Mouse (Mus musculus): ENCODE measurements around the gene 1700122O11Rik.

Gene 1700122O11Rik

GRCm38 (mm10) chr17:48027677-48028076 lies 10.4 kb downstream of the 1700122O11Rik start:
- DNase-seq (ENCODE audit: low read depth), result no peak

- no peak for DNase-seq (ENCODE audit: low read depth)
Observed at GRCm38 (mm10) chr17:48027019-48027418, 11.1 kb downstream of the 1700122O11Rik start.

- no peak for DNase-seq (ENCODE audit: low read depth)
Observed at GRCm38 (mm10) chr17:48024045-48024444, 14.0 kb downstream of the 1700122O11Rik start.

- DNase-seq (ENCODE audit: low read depth), result no peak
Observed at GRCm38 (mm10) chr17:48019585-48019984, 18.5 kb downstream of the 1700122O11Rik start.

GRCm38 (mm10) chr17:48016566-48016965 lies 21.5 kb downstream of the 1700122O11Rik start:
- DNase-seq (ENCODE audit: low read depth), result no peak

- no peak for DNase-seq (ENCODE audit: low read depth)
Observed at GRCm38 (mm10) chr17:48012561-48012960, 25.5 kb downstream of the 1700122O11Rik start.

- no peak for DNase-seq (ENCODE audit: low read depth)
Observed at GRCm38 (mm10) chr17:48011105-48011504, 27.0 kb downstream of the 1700122O11Rik start.

- DNase-seq (ENCODE audit: low read depth), result no peak
Observed at GRCm38 (mm10) chr17:48010283-48010682, 27.8 kb downstream of the 1700122O11Rik start.

GRCm38 (mm10) chr17:48005816-48006215 lies 32.3 kb downstream of the 1700122O11Rik start:
- no peak for DNase-seq (ENCODE audit: low read depth)

GRCm38 (mm10) chr17:48005091-48005490 lies 33.0 kb downstream of the 1700122O11Rik start:
- no peak for DNase-seq (ENCODE audit: low read depth)

- DNase-seq (ENCODE audit: low read depth), result no peak
Observed at GRCm38 (mm10) chr17:48004619-48005018, 33.5 kb downstream of the 1700122O11Rik start.

GRCm38 (mm10) chr17:48002486-48002885 lies 35.6 kb downstream of the 1700122O11Rik start:
- DNase-seq (ENCODE audit: low read depth), result no peak

- peak; percentile 50 for DNase-seq (ENCODE audit: low read depth)
Observed at GRCm38 (mm10) chr17:48001586-48002361, 36.3 kb downstream of the 1700122O11Rik start.

- no peak for DNase-seq (ENCODE audit: low read depth)
Observed at GRCm38 (mm10) chr17:48001157-48001556, 36.9 kb downstream of the 1700122O11Rik start.

- DNase-seq (ENCODE audit: low read depth), result no peak
Observed at GRCm38 (mm10) chr17:47999812-48000211, 38.3 kb downstream of the 1700122O11Rik start.

- DNase-seq (ENCODE audit: low read depth), result no peak
Observed at GRCm38 (mm10) chr17:47999403-47999802, 38.7 kb downstream of the 1700122O11Rik start.

GRCm38 (mm10) chr17:47997806-47998205 lies 40.3 kb downstream of the 1700122O11Rik start:
- no peak for DNase-seq (ENCODE audit: low read depth)

GRCm38 (mm10) chr17:47990392-47991123 lies 47.5 kb downstream of the 1700122O11Rik start:
- no peak for DNase-seq (ENCODE audit: low read depth)

GRCm38 (mm10) chr17:47989951-47990378 lies 48.1 kb downstream of the 1700122O11Rik start:
- DNase-seq (ENCODE audit: low read depth), result no peak

- DNase-seq (ENCODE audit: low read depth), result peak; percentile 81
Observed at GRCm38 (mm10) chr17:47988811-47989210, 49.3 kb downstream of the 1700122O11Rik start.

- DNase-seq (ENCODE audit: low read depth), result no peak
Observed at GRCm38 (mm10) chr17:47988074-47988473, 50.0 kb downstream of the 1700122O11Rik start.
